21 mouse cellular contexts compared by ENCODE assay signal in genomic region chr12:89109779-89110335, GRCm38 (mm10).
DNase-seq lines count a peak whose midpoint lies in the region; ATAC-seq and TF ChIP-seq lines count a peak whose summit lies in the region.
"Had no signal": no experiment of that assay in that cellular context is flagged by ENCODE, and none has a peak within 500 bp of the region (broad histone marks: within the 10 kb centered on the region; RNA-seq: fewer than 3 reads in every experiment).

No protein-coding gene starts in this region.

- H3K4me1 ChIP-seq in forebrain, embryonic 15.5 days, result peaks cover 17% of the 10 kb centered on the region
- H3K4me1 ChIP-seq in hindbrain, embryonic 16.5 days (ENCODE audit: control insufficient read depth, insufficient read depth, low read depth, low read length), result peaks cover 12% of the 10 kb centered on the region
- H3K4me1 ChIP-seq: heart, embryonic 15.5 days had no signal

- no peaks in the 10 kb centered on the region for H3K36me3 ChIP-seq in forebrain, embryonic 15.5 days
- no peaks in the 10 kb centered on the region for H3K36me3 ChIP-seq in hindbrain, embryonic 16.5 days (ENCODE audit: control insufficient read depth, insufficient read depth, low read length)
- H3K36me3 ChIP-seq: embryonic facial prominence, embryonic 13.5 days; heart, embryonic 15.5 days had no signal

- WGBS in forebrain, embryonic 15.5 days, result 66% methylated on average over 7 of the region's 7 CpGs
- WGBS in hindbrain, embryonic 16.5 days, result 63% methylated on average over 7 of the region's 7 CpGs

- no peak for TF ChIP-seq CTCF in layer of hippocampus, adult 2 months (conservative IDR thresholded peaks at IDR 0.05)

- peak in 1 of 2 experiments; percentile 28 for DNase-seq in layer of hippocampus, adult 2 months (ENCODE audit: low spot score in 2 of 2)
- no peak for DNase-seq in layer of hippocampus, postnatal 36 days
- DNase-seq in retina, embryonic 14.5 days (ENCODE audit: low spot score), result peak; percentile 60
- no peak for DNase-seq in adrenal gland, postnatal 4 days (ENCODE audit: low spot score in 2 of 2)
- DNase-seq in adipocyte (ENCODE audit: low spot score), result no peak
- DNase-seq: adrenal gland, postnatal 10 days; B cell, adult 2 months; cerebellum, adult 2 months; heart, adult 18-20 months; kidney, adult 8-10 months; kidney, postnatal 25 days; layer of hippocampus, adult 9-11 months; liver; liver, postnatal 0 days; lung, postnatal 36 days; thymus, postnatal 4 days had no signal

- no peaks in the 10 kb centered on the region for H3K27me3 ChIP-seq in forebrain, embryonic 15.5 days
- H3K27me3 ChIP-seq in hindbrain, embryonic 16.5 days (replicated peaks; ENCODE audit: control insufficient read depth, insufficient read depth, low read length), result no peaks in the 10 kb centered on the region
- H3K27me3 ChIP-seq: embryonic facial prominence, embryonic 13.5 days; heart, embryonic 15.5 days had no signal

- H3K9ac ChIP-seq in forebrain, embryonic 15.5 days (replicated peaks), result no peak overlapping the region
- H3K9ac ChIP-seq in hindbrain, embryonic 16.5 days (ENCODE audit: low read depth, low read length), result no peak overlapping the region
- H3K9ac ChIP-seq: embryonic facial prominence, embryonic 13.5 days; heart, embryonic 15.5 days; liver, postnatal 0 days had no signal

- H3K4me2 ChIP-seq in forebrain, embryonic 15.5 days (replicated peaks), result no peak overlapping the region
- H3K4me2 ChIP-seq in hindbrain, embryonic 16.5 days (ENCODE audit: low read length), result no peak overlapping the region
- H3K4me2 ChIP-seq: embryonic facial prominence, embryonic 13.5 days; heart, embryonic 15.5 days had no signal

- H3K27ac ChIP-seq in layer of hippocampus, adult 2 months, result peak overlapping the region; percentile 53
- peak overlapping the region; percentile 72 for H3K27ac ChIP-seq in forebrain, embryonic 15.5 days (replicated peaks)
- no peak overlapping the region for H3K27ac ChIP-seq in hindbrain, embryonic 16.5 days (ENCODE audit: low read depth, low read length)
- H3K27ac ChIP-seq: embryonic facial prominence, embryonic 13.5 days; heart, embryonic 15.5 days; stomach, postnatal 0 days had no signal

- no peak overlapping the region for H3K4me3 ChIP-seq in layer of hippocampus, adult 2 months
- H3K4me3 ChIP-seq in forebrain, embryonic 15.5 days, result no peak overlapping the region
- H3K4me3 ChIP-seq in hindbrain, embryonic 16.5 days (ENCODE audit: low read length), result no peak overlapping the region
- H3K4me3 ChIP-seq: embryonic facial prominence, embryonic 13.5 days; heart, embryonic 15.5 days had no signal

- no peaks in the 10 kb centered on the region for H3K9me3 ChIP-seq in forebrain, embryonic 15.5 days
- no peaks in the 10 kb centered on the region for H3K9me3 ChIP-seq in hindbrain, embryonic 16.5 days (ENCODE audit: control insufficient read depth, low read length)
- H3K9me3 ChIP-seq: embryonic facial prominence, embryonic 13.5 days; heart, embryonic 15.5 days had no signal

- ATAC-seq in forebrain, embryonic 15.5 days (replicated peaks), result peak; percentile 33; the same call in 1 of the 2 replicates
- ATAC-seq in hindbrain, embryonic 16.5 days, result peak; percentile 38; the same call in 1 of the 2 replicates
- ATAC-seq: liver, postnatal 0 days had no signal
